Mouse (Mus musculus) limb, embryonic 14.5 days (tissue): Measurements from ENCODE around the gene Id3. TPM values are rescaled to one million over a fixed set of nuclear protein-coding genes. Genes with fewer than 3 reads are reported as not detected.

Source experiments
- ATAC-seq: fragments of 200-750 bp; cut with Nextera tagmentation; 2 replicates; pipeline ENCODE4 v1.8.0; 2017; ENCODE audit warnings: low read depth, moderate number of reproducible peaks, moderate TSS enrichment; ENCODE audit not compliant: low FRiP score
- DNase-seq: peaks from one replicate; pipeline ENCODE4 v3.0.0-alpha.2; 2015; ENCODE audit warnings: low spot score
- H3K27ac ChIP-seq: fragments of 300-500 bp; sonication (generic); replicated peaks from 2 replicates; pipeline ENCODE4 v1.5.1; 2014; ENCODE audit warnings: low read depth, mild to moderate bottlenecking, low read length, moderate library complexity, mixed read lengths
- H3K27me3 ChIP-seq: fragments of 300-500 bp; sonication (generic); 2 replicates; pipeline ENCODE4 v1.6.1; 2014; ENCODE audit warnings: low read length, mixed read lengths; ENCODE audit not compliant: control insufficient read depth, insufficient read depth
- H3K36me3 ChIP-seq: fragments of 300-500 bp; sonication (generic); 2 replicates; pipeline ENCODE4 v1.6.1; 2014; ENCODE audit warnings: mild to moderate bottlenecking, low read length, moderate library complexity, mixed read lengths; ENCODE audit not compliant: control insufficient read depth, insufficient read depth
- H3K4me1 ChIP-seq: fragments of 300-500 bp; sonication (generic); 2 replicates; pipeline ENCODE4 v1.6.1; 2014; ENCODE audit warnings: antibody characterized with exemption, low read length, mixed read lengths; ENCODE audit not compliant: control insufficient read depth, insufficient read depth
- H3K4me2 ChIP-seq: fragments of 300-500 bp; sonication (generic); replicated peaks from 2 replicates; pipeline ENCODE4 v1.6.1; 2014; ENCODE audit warnings: low read depth, mild to moderate bottlenecking, low read length, moderate library complexity; ENCODE audit not compliant: severe bottlenecking
- H3K4me3 ChIP-seq: fragments of 300-500 bp; sonication (generic); replicated peaks from 2 replicates; pipeline ENCODE4 v1.5.1; 2014; ENCODE audit warnings: low read length
- H3K9ac ChIP-seq: fragments of 300-500 bp; sonication (generic); 2 replicates; pipeline ENCODE4 v1.6.1; 2014; ENCODE audit warnings: mild to moderate bottlenecking, low read depth, low read length, moderate library complexity; ENCODE audit not compliant: severe bottlenecking
- H3K9me3 ChIP-seq: fragments of 300-500 bp; sonication (generic); 2 replicates; pipeline ENCODE4 v1.6.1; 2016; ENCODE audit warnings: low read length; ENCODE audit not compliant: control insufficient read depth
- POLR2A ChIP-seq: fragments of 200-500 bp; IDR thresholded peaks from 2 replicates; pipeline ENCODE4 v1.8.0; 2012; ENCODE audit warnings: inconsistent platforms, mild to moderate bottlenecking, moderate library complexity, borderline replicate concordance; ENCODE audit not compliant: insufficient read depth, insufficient read length; ENCODE audit errors: extremely low read depth
- WGBS: fragments of 180-500 bp; shearing (Covaris S2); extraction: QIAGEN DNeasy Blood & Tissue Kit; methylation state at CpG from one replicate; pipeline ENCODE4 v1.1.7; 2014; 5-methylcytosine and 5-hydroxymethylcytosine counted together
- polyA plus RNA-seq, 2 experiments: library from polyadenylated mRNA; depleted of rRNA in 1 of 2; stranded (reverse) in 1 of 2; unstranded in 1 of 2; fragments of >200 nt; fragmentation: Nextera tagmentation in 1 of 2; extraction: Ambion mirVana in 1 of 2; gene quantifications; 2 replicates each; pipeline versions ENCODE4 v1.2.1 to v1.2.3; 2012 to 2014

Gene Id3
- polyA plus RNA-seq, 2 experiments = 417 to 500 TPM

DNA sequence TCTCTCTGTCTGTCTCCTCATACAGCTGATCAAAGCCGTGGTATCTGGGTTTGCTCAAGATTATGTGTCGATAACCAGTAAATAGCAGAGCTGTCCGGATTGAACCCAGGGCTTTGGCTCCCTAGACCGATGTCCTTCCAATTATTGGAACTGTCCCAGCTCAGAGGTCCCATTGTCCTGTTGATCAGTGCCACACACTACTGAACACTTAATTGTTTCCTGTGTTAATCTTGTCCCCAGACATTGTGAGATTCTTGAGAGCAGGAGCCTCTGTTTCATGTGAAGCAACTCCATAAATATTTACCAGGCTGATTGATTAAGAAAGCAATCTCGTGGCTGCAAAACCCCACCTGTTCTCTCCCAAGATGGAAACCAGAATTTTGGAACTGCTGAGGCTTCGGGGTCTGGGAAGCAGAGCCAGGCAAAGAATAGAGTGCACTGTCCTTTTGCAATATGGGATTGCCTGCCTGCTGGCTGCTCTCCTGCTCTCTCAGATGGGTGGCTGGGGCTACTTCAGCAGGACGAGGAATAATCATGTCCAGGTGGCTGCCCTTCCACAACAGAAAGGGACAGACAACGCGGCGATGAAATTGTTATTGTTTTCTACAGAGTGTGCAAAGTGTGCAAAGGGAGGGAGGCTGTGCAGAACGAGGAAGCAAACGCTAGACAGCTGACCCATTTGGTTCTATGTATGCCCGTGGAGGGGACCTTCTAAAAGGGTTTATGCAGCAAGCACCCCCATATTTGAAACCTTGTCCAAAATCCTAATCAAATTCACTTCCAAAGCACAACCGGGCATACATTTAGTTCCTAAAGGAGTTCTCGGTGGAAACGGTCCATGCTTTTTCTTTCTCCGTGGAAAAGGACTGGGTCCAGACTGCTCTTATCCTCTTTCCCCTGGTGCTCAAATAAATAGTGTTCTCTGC is 767 bp upstream of the Id3 start:
- H3K27me3 ChIP-seq = no peaks in the 10 kb centered on the region
- H3K4me3 ChIP-seq = peak overlapping the region; percentile 72
- H3K4me2 ChIP-seq = peak overlapping the region; percentile 64
- no peak for TF ChIP-seq POLR2A
- H3K9ac ChIP-seq = peak overlapping the region; percentile 91; the same call in 1 of the 2 replicates
- ATAC-seq = no peak
- no peaks in the 10 kb centered on the region for H3K9me3 ChIP-seq
- WGBS = 5% methylated on average over 17 of the region's 17 CpGs
- peaks cover 12% of the 10 kb centered on the region for H3K36me3 ChIP-seq
- H3K4me1 ChIP-seq = peaks cover 67% of the 10 kb centered on the region
- H3K27ac ChIP-seq = peak overlapping the region; percentile 99
- DNase-seq = no peak

DNA sequence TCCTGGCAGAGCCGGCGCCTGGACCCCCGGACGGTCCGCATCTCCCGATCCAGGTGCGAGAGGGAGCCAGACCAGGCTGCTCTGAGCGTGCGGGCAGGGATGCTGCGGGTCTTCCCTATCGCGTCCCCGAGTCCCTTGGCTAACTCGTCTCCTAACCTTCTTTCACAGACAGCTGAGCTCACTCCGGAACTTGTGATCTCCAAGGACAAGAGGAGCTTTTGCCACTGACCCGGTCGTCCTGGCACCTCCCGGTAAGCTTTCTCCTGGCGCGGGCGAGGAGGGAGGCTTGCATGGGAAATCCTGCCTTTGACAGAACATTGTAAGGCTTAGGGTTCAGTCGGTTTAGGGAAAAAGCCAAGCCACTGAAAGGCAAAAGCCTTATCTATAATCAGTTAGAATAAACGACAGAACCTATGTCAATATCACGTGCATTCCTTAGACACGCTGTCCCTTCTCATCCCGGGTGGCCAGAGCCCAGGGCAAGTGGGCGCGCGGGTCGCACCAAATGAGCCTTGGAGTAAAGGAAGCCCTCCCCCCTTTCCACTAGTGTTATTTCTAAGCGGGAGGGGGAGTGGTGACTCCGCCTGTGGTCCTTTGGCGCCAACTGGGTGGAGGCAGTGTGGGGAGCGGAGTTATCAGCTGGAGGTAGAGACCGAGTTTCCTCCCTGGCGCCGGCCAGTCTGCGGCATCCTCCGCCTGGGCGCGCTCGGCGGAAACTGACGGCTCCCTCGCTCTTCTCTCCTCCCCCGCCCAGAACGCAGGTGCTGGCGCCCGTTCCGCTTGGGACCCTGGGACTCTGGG is 1.0 kb downstream of the Id3 start:
- WGBS = under 1% methylated on average over 39 of the region's 50 CpGs
- H3K36me3 ChIP-seq = peaks cover 12% of the 10 kb centered on the region
- ATAC-seq = peak; percentile 2; the same call in 1 of the 2 replicates

DNA sequence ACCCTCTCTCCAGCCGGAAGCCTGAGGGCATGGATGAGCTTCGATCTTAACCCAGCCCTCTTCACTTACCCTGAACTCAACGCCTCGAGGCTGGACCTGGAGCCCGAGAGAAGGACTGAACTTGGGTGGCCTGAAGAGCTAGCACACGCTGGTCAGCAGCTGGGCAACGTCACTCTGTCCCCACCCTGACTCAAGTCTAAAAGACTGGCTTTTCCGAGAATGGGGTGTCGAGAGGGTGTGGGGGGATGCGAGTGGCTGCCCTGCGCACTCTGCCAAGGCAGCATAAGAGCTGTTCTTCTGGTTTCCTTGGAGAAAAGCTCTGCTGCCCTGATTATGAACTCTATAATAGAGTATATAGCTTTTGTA is 1.6 kb downstream of the Id3 start:
- WGBS = 2% methylated on average over 11 of the region's 11 CpGs
- ATAC-seq (no peak), DNase-seq (no peak)
- peak overlapping the region; percentile 99 for H3K27ac ChIP-seq
- no peaks in the 10 kb centered on the region for H3K27me3 ChIP-seq
- no peaks in the 10 kb centered on the region for H3K9me3 ChIP-seq
- H3K36me3 ChIP-seq = peaks cover 12% of the 10 kb centered on the region
- peaks cover 62% of the 10 kb centered on the region for H3K4me1 ChIP-seq
- peak overlapping the region; percentile 91 for H3K9ac ChIP-seq
- no peak; the same call in 1 of the 2 replicates for TF ChIP-seq POLR2A
- H3K4me2 ChIP-seq = peak overlapping the region; percentile 64
- peak overlapping the region; percentile 72 for H3K4me3 ChIP-seq

More for the DNA sequence above, 1.0 kb downstream of the Id3 start:
- TF ChIP-seq POLR2A = peak; percentile 39; the same call in 1 of the 2 replicates
- peak overlapping the region; percentile 64 for H3K4me2 ChIP-seq
- peak overlapping the region; percentile 91 for H3K9ac ChIP-seq
- H3K4me1 ChIP-seq = peaks cover 66% of the 10 kb centered on the region
- no peaks in the 10 kb centered on the region for H3K27me3 ChIP-seq
- peak overlapping the region; percentile 72 for H3K4me3 ChIP-seq
- no peaks in the 10 kb centered on the region for H3K9me3 ChIP-seq
- DNase-seq = peak; percentile 87
- H3K27ac ChIP-seq = peak overlapping the region; percentile 99

DNA sequence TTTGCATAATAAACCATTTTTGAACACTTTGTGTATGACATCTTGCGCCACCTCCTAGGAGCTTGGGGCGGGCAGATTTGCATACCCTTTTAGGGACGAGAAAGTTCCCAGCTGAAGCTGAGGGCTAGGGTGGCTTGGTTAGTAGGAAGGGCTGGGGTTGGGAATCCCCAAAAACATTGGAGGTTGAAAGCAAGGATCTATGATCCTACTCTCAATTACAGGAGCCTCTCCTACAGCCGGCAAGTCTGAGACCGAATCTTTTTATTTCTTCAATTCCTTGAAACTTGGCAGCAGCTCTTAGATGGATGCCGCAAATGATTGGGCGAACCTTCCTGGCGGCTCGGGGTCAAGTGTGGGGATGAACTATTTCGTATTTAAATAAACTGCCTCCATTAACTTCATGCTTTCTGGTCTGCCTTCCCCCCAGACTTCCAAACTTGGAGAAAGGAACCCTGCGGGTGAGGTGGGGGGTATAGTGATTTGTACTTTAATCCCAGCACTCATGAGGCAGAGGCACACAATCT is 2.1 kb downstream of the Id3 start:
- DNase-seq = no peak
- peak overlapping the region; percentile 91 for H3K9ac ChIP-seq
- H3K9me3 ChIP-seq = no peaks in the 10 kb centered on the region
- ATAC-seq = no peak
- H3K4me3 ChIP-seq = peak overlapping the region; percentile 72
- peak overlapping the region; percentile 99 for H3K27ac ChIP-seq
- H3K4me1 ChIP-seq = peaks cover 65% of the 10 kb centered on the region
- peak overlapping the region; percentile 64 for H3K4me2 ChIP-seq
- H3K27me3 ChIP-seq = no peaks in the 10 kb centered on the region
- TF ChIP-seq POLR2A = no peak
- H3K36me3 ChIP-seq = peaks cover 12% of the 10 kb centered on the region
- 4% methylated on average over 11 of the region's 11 CpGs for WGBS
